Mouse (Mus musculus) layer of hippocampus, postnatal 25 days (tissue): ENCODE results near the gene Ehhadh. TPM values are rescaled to one million over a fixed set of nuclear protein-coding genes. Genes with fewer than 3 reads are reported as not detected.
"Not testable (repeated sequence)": the region's sequence is repeated elsewhere in the genome, so short reads cannot be mapped to it uniquely, and the experiment has no call there.

Experiments
- DNase-seq, 2 experiments: peaks; one replicate each; pipeline ENCODE4 v3.0.0; 2022; ENCODE audit warnings: mixed read lengths in 2 of 2, low spot score in 1 of 2; ENCODE audit errors: extremely low spot score in 1 of 2
- total RNA-seq, 2 experiments: library from RNA; stranded (reverse); gene quantifications; 2 replicates each; pipeline ENCODE4 v1.2.3; 2021

Gene Ehhadh
- total RNA-seq, result 1 to 10 TPM; 1.4 to 1.8 TPM

- no peak for DNase-seq
Observed at GRCm38 (mm10) chr16:21787516-21788353, at the start of gene Ehhadh. Ehhadh (minus strand) TSS chr16:21787807.

- DNase-seq, result no peak
Observed at GRCm38 (mm10) chr16:21836311-21837072, 48.9 kb upstream of the Ehhadh start.

- DNase-seq, result no peak
Observed at GRCm38 (mm10) chr16:21835584-21835931, 48.0 kb upstream of the Ehhadh start.

- DNase-seq, result no peak
Observed at GRCm38 (mm10) chr16:21834866-21835583, 47.4 kb upstream of the Ehhadh start.

- no peak for DNase-seq
Observed at GRCm38 (mm10) chr16:21833970-21834369, 46.4 kb upstream of the Ehhadh start.

GRCm38 (mm10) chr16:21833469-21833868 lies 45.9 kb upstream of the Ehhadh start:
- no peak for DNase-seq

- no peak for DNase-seq
Observed at GRCm38 (mm10) chr16:21831764-21832163, 44.2 kb upstream of the Ehhadh start.

- DNase-seq, result no peak
Observed at GRCm38 (mm10) chr16:21830784-21831183, 43.2 kb upstream of the Ehhadh start.

- no peak for DNase-seq
Observed at GRCm38 (mm10) chr16:21829711-21830110, 42.1 kb upstream of the Ehhadh start.

GRCm38 (mm10) chr16:21827581-21827980 lies 40.0 kb upstream of the Ehhadh start:
- no peak for DNase-seq

- DNase-seq, result no peak
Observed at GRCm38 (mm10) chr16:21827153-21827552, 39.5 kb upstream of the Ehhadh start.

- no peak for DNase-seq
Observed at GRCm38 (mm10) chr16:21825612-21826031, 38.0 kb upstream of the Ehhadh start.

GRCm38 (mm10) chr16:21818629-21819028 lies 31.0 kb upstream of the Ehhadh start:
- DNase-seq, result no peak

GRCm38 (mm10) chr16:21818132-21818531 lies 30.5 kb upstream of the Ehhadh start:
- DNase-seq, result no peak

- DNase-seq, result no peak
Observed at GRCm38 (mm10) chr16:21815669-21816010, 28.0 kb upstream of the Ehhadh start.

- DNase-seq, result peak in 1 of 2 experiments; percentile 24
Observed at GRCm38 (mm10) chr16:21814861-21815668, 27.5 kb upstream of the Ehhadh start.

GRCm38 (mm10) chr16:21813164-21813834 lies 25.7 kb upstream of the Ehhadh start:
- no peak for DNase-seq

- DNase-seq, result not testable (repeated sequence)
Observed at GRCm38 (mm10) chr16:21807786-21808185, 20.2 kb upstream of the Ehhadh start.

- no peak for DNase-seq
Observed at GRCm38 (mm10) chr16:21806892-21807291, 19.3 kb upstream of the Ehhadh start.

GRCm38 (mm10) chr16:21804258-21804657 lies 16.7 kb upstream of the Ehhadh start:
- DNase-seq, result no peak
